Mouse (Mus musculus) cerebellum, postnatal 10 days (tissue): ENCODE measurements around the gene Lrrk2.
"Not testable (repeated sequence)": the region's sequence is repeated elsewhere in the genome, so short reads cannot be mapped to it uniquely, and the experiment has no call there.

Experiments
- DNase-seq, 2 experiments: peaks; one replicate each; pipeline ENCODE4 v3.0.0; 2021; ENCODE audit warnings: mixed read lengths in 2 of 2

Gene Lrrk2

GRCm38 (mm10) chr15:91693051-91693450 lies 20.1 kb downstream of the Lrrk2 start:
- DNase-seq: no peak

GRCm38 (mm10) chr15:91693856-91694255 lies 20.9 kb downstream of the Lrrk2 start:
- DNase-seq: no peak

- peak; percentile 44 to 61 for DNase-seq
Measured at GRCm38 (mm10) chr15:91700841-91701240, 27.9 kb downstream of the Lrrk2 start.

- DNase-seq: peak; percentile 33 to 42
Measured at GRCm38 (mm10) chr15:91702991-91703715, 30.2 kb downstream of the Lrrk2 start.

- no peak for DNase-seq
Measured at GRCm38 (mm10) chr15:91704091-91704490, 31.1 kb downstream of the Lrrk2 start.

GRCm38 (mm10) chr15:91709207-91710130 lies 36.5 kb downstream of the Lrrk2 start:
- peak; percentile 31 to 38 for DNase-seq

- DNase-seq: no peak
Measured at GRCm38 (mm10) chr15:91735216-91735922, 62.4 kb downstream of the Lrrk2 start.

- peak; percentile 72 to 76 for DNase-seq
Measured at GRCm38 (mm10) chr15:91736791-91737533, 64.0 kb downstream of the Lrrk2 start.

GRCm38 (mm10) chr15:91738808-91739207 lies 65.8 kb downstream of the Lrrk2 start:
- no peak for DNase-seq

GRCm38 (mm10) chr15:91745501-91745900 lies 72.5 kb downstream of the Lrrk2 start:
- DNase-seq: no peak

GRCm38 (mm10) chr15:91752111-91752510 lies 79.1 kb downstream of the Lrrk2 start:
- DNase-seq: peak; percentile 78 to 85

GRCm38 (mm10) chr15:91753378-91754080 lies 80.6 kb downstream of the Lrrk2 start:
- peak in 1 of 2 experiments; percentile 8 for DNase-seq

GRCm38 (mm10) chr15:91754546-91754945 lies 81.6 kb downstream of the Lrrk2 start:
- DNase-seq: peak; percentile 84 to 88

- no peak for DNase-seq
Measured at GRCm38 (mm10) chr15:91755756-91756155, 82.8 kb downstream of the Lrrk2 start.

- DNase-seq: no peak
Measured at GRCm38 (mm10) chr15:91772041-91772440, 99.1 kb downstream of the Lrrk2 start.

- no peak for DNase-seq
Measured at GRCm38 (mm10) chr15:91779166-91779565, 106.2 kb downstream of the Lrrk2 start.

- peak; percentile 66 to 76 for DNase-seq
Measured at GRCm38 (mm10) chr15:91781172-91781571, 108.2 kb downstream of the Lrrk2 start.

- no peak for DNase-seq
Measured at GRCm38 (mm10) chr15:91788338-91788737, 115.4 kb downstream of the Lrrk2 start.

- no peak for DNase-seq
Measured at GRCm38 (mm10) chr15:91806463-91806862, 133.5 kb downstream of the Lrrk2 start.

- DNase-seq: no peak
Measured at GRCm38 (mm10) chr15:91835319-91835718, 162.3 kb downstream of the Lrrk2 start.

GRCm38 (mm10) chr15:91837965-91838364 lies 165.0 kb downstream of the Lrrk2 start, which contains the start of gene Smgc:
Smgc (plus strand) TSS chr15:91838265.
- no peak for DNase-seq

- DNase-seq: not testable (repeated sequence)
Measured at GRCm38 (mm10) chr15:91864130-91864529, 191.2 kb downstream of the Lrrk2 start.
